Mouse (Mus musculus) CH12.LX (cell line): Measurements from ENCODE around the gene Xrra1. TPM values are rescaled to one million over a fixed set of nuclear protein-coding genes. Genes with fewer than 3 reads are reported as not detected.

Source experiments
- DNase-seq: peaks from one replicate; pipeline ENCODE4 v3.0.0-alpha.2; 2013; ENCODE audit errors: extremely low read depth
- H3K27ac ChIP-seq: 2 replicates; pipeline ENCODE4 v1.5.1; 2012; ENCODE audit warnings: low read depth, mild to moderate bottlenecking, control low read depth, moderate library complexity; ENCODE audit not compliant: insufficient read depth
- H3K27me3 ChIP-seq: replicated peaks from 2 replicates; pipeline ENCODE3; 2012; ENCODE audit warnings: inconsistent platforms
- H3K36me3 ChIP-seq, 2 experiments: replicated peaks in 1 of 2; 2 replicates each; pipeline versions ENCODE3 to v1.6.1; 2012; ENCODE audit warnings: inconsistent platforms in 1 of 2, low read length in 1 of 2, mild to moderate bottlenecking in 1 of 2, mixed read lengths in 1 of 2, moderate library complexity in 1 of 2; ENCODE audit not compliant: control insufficient read depth in 1 of 2, insufficient read depth in 1 of 2
- H3K4me1 ChIP-seq, 2 experiments: 2 replicates each; pipeline ENCODE4 v1.6.1; 2012; ENCODE audit warnings: inconsistent platforms in 1 of 2, moderate library complexity in 1 of 2; ENCODE audit not compliant: insufficient read depth in 2 of 2, control insufficient read depth in 1 of 2
- H3K4me2 ChIP-seq: 2 replicates; pipeline ENCODE4 v1.6.1; 2012; ENCODE audit warnings: low read depth, mild to moderate bottlenecking, control low read depth; ENCODE audit not compliant: poor library complexity, insufficient read depth, severe bottlenecking
- H3K4me3 ChIP-seq, 3 experiments: fragments of 150-350 bp in 1 of 3; sonication (generic) in 1 of 3; replicated peaks in 1 of 3; 2 replicates each; pipeline versions ENCODE3 to v1.5.1; 2011 to 2012; ENCODE audit warnings: low read depth in 2 of 3, low read length in 2 of 3, mild to moderate bottlenecking in 2 of 3, moderate library complexity in 2 of 3, control low read depth in 1 of 3, improper control_type of control experiment in 1 of 3, inconsistent platforms in 1 of 3, mixed read lengths in 1 of 3; ENCODE audit not compliant: poor library complexity in 1 of 3
- H3K79me2 ChIP-seq: replicated peaks from 2 replicates; pipeline ENCODE4 v1.6.1; 2012; ENCODE audit warnings: mild to moderate bottlenecking, moderate library complexity; ENCODE audit not compliant: control insufficient read depth, poor library complexity, insufficient read depth, severe bottlenecking; ENCODE audit errors: extremely low read depth
- H3K9ac ChIP-seq: 2 replicates; pipeline ENCODE4 v1.6.1; 2012; ENCODE audit warnings: low read depth, mild to moderate bottlenecking, control low read depth, moderate library complexity; ENCODE audit not compliant: insufficient read depth
- H3K9me3 ChIP-seq: replicated peaks from 2 replicates; pipeline ENCODE3; 2012; ENCODE audit warnings: low read length, inconsistent platforms, mixed read lengths
- BHLHE40 ChIP-seq: IDR thresholded peaks from 2 replicates; pipeline ENCODE4 v1.6.1; 2011; ENCODE audit warnings: mild to moderate bottlenecking, low read depth, low read length, improper control_type of control experiment
- CHD2 ChIP-seq: IDR thresholded peaks from 2 replicates; pipeline ENCODE4 v1.6.1; 2011; ENCODE audit warnings: low read length, improper control_type of control experiment
- CTCF ChIP-seq, 2 experiments: IDR thresholded peaks in 1 of 2; conservative IDR thresholded peaks in 1 of 2; 2 replicates each; pipeline ENCODE4 v1.5.1; 2011 to 2012; ENCODE audit warnings: low read depth in 2 of 2, low read length in 2 of 2, improper control_type of control experiment in 1 of 2, inconsistent platforms in 1 of 2, mild to moderate bottlenecking in 1 of 2, moderate library complexity in 1 of 2
- E2F4 ChIP-seq: IDR thresholded peaks from 2 replicates; pipeline ENCODE4 v1.6.1; 2011; ENCODE audit warnings: low read depth, low read length, improper control_type of control experiment; ENCODE audit not compliant: insufficient replicate concordance
- EP300 ChIP-seq: IDR thresholded peaks from 2 replicates; pipeline ENCODE4 v1.6.1; 2011; ENCODE audit warnings: low read length, improper control_type of control experiment
- ETS1 ChIP-seq: conservative IDR thresholded peaks from 2 replicates; pipeline ENCODE4 v1.6.1; 2012; ENCODE audit warnings: low read depth, mild to moderate bottlenecking, inconsistent platforms, low read length, improper control_type of control experiment, moderate library complexity
- IRF4 ChIP-seq: IDR thresholded peaks from 2 replicates; pipeline ENCODE4 v1.6.1; 2014; ENCODE audit warnings: low read depth, mild to moderate bottlenecking, inconsistent platforms, low read length, improper control_type of control experiment
- JUN ChIP-seq: IDR thresholded peaks from 2 replicates; pipeline ENCODE4 v1.6.1; 2011; ENCODE audit warnings: low read depth, mild to moderate bottlenecking, low read length, improper control_type of control experiment, moderate library complexity; ENCODE audit not compliant: insufficient read depth
- JUND ChIP-seq: conservative IDR thresholded peaks from 2 replicates; pipeline ENCODE4 v1.6.1; 2011; ENCODE audit warnings: low read depth, low read length, improper control_type of control experiment
- KAT2A ChIP-seq: IDR thresholded peaks from 2 replicates; pipeline ENCODE4 v1.6.1; 2012; ENCODE audit warnings: low read length, improper control_type of control experiment, inconsistent platforms; ENCODE audit not compliant: insufficient replicate concordance
- MAFK ChIP-seq: IDR thresholded peaks from 2 replicates; pipeline ENCODE4 v1.6.1; 2011; ENCODE audit warnings: low read length, improper control_type of control experiment; ENCODE audit not compliant: insufficient replicate concordance
- MAX ChIP-seq: IDR thresholded peaks from 2 replicates; pipeline ENCODE4 v1.6.1; 2011; ENCODE audit warnings: low read length, improper control_type of control experiment
- MAZ ChIP-seq: IDR thresholded peaks from 2 replicates; pipeline ENCODE4 v1.6.1; 2012; ENCODE audit warnings: low read depth, mild to moderate bottlenecking, inconsistent platforms, low read length, improper control_type of control experiment, moderate library complexity
- MYC ChIP-seq: IDR thresholded peaks from 2 replicates; pipeline ENCODE4 v1.6.1; 2011; ENCODE audit warnings: low read depth, mild to moderate bottlenecking, improper control_type of control experiment, low read length
- NELFE ChIP-seq: IDR thresholded peaks from 2 replicates; pipeline ENCODE4 v1.6.1; 2011; ENCODE audit warnings: low read depth, low read length, improper control_type of control experiment
- POLR2A ChIP-seq: IDR thresholded peaks from 2 replicates; pipeline ENCODE4 v1.6.1; 2011; ENCODE audit warnings: low read depth, mild to moderate bottlenecking, improper control_type of control experiment, low read length
- POLR2AphosphoS2 ChIP-seq: IDR thresholded peaks from 2 replicates; pipeline ENCODE4 v1.6.1; 2011; ENCODE audit warnings: low read depth, low read length, improper control_type of control experiment
- RAD21 ChIP-seq: IDR thresholded peaks from 2 replicates; pipeline ENCODE4 v1.6.1; 2011; ENCODE audit warnings: low read depth, mild to moderate bottlenecking, low read length, improper control_type of control experiment, moderate library complexity
- RCOR1 ChIP-seq: conservative IDR thresholded peaks from 2 replicates; pipeline ENCODE4 v1.6.1; 2012; ENCODE audit warnings: low read depth, mild to moderate bottlenecking, inconsistent platforms, low read length, improper control_type of control experiment
- SIN3A ChIP-seq: IDR thresholded peaks from 2 replicates; pipeline ENCODE4 v1.6.1; 2012; ENCODE audit warnings: low read length, improper control_type of control experiment, inconsistent platforms
- TCF12 ChIP-seq: IDR thresholded peaks from 2 replicates; pipeline ENCODE4 v1.6.1; 2014; ENCODE audit warnings: low read depth, mild to moderate bottlenecking, inconsistent platforms, low read length, improper control_type of control experiment
- USF1 ChIP-seq: IDR thresholded peaks from 2 replicates; pipeline ENCODE4 v1.6.1; 2014; ENCODE audit warnings: low read depth, mild to moderate bottlenecking, inconsistent platforms, low read length, improper control_type of control experiment
- USF2 ChIP-seq: conservative IDR thresholded peaks from 2 replicates; pipeline ENCODE4 v1.6.1; 2011; ENCODE audit warnings: low read depth, low read length, improper control_type of control experiment
- ZC3H11A ChIP-seq: IDR thresholded peaks from 2 replicates; pipeline ENCODE4 v1.6.1; 2012; ENCODE audit warnings: low read depth, mild to moderate bottlenecking, inconsistent platforms, low read length, improper control_type of control experiment
- ZMIZ1 ChIP-seq: IDR thresholded peaks from 2 replicates; pipeline ENCODE4 v1.6.1; 2012; ENCODE audit warnings: low read depth, mild to moderate bottlenecking, inconsistent platforms, low read length, improper control_type of control experiment
- ZNF384 ChIP-seq: IDR thresholded peaks from 2 replicates; pipeline ENCODE4 v1.6.1; 2012; ENCODE audit warnings: low read depth, low read length, improper control_type of control experiment, inconsistent platforms
- dilution Hi-C: fragments of 300-500 bp; cut with MboI; formaldehyde crosslinking; loops from 2 replicates; pipeline ENCODE4 v1.14.3; 2020; ENCODE audit warnings: low sequenced_read_pairs; ENCODE audit not compliant: extremely low pct_unique_long_range_greater_than_20kb, extremely low pct_ligation_motif_present
- in situ Hi-C: fragments of 300-500 bp; cut with MboI; formaldehyde crosslinking; loops from 3 replicates; pipeline ENCODE4 v1.14.3; 2019; ENCODE audit warnings: low sequenced_read_pairs, low pct_ligation_motif_present, low pct_unique_long_range_greater_than_20kb, mixed read lengths
- polyA plus RNA-seq: library from polyadenylated mRNA; unstranded; fragments of >175 nt; gene quantifications from 2 replicates; pipeline ENCODE4 v1.2.1, GENCODE M21; 2012; ENCODE audit warnings: low read depth; ENCODE audit not compliant: insufficient read length
- total RNA-seq, 2 experiments: library from RNA; depleted of rRNA; stranded (reverse); fragments of 300-350 nt in 1 of 2; fragments of >200 nt in 1 of 2; gene quantifications; 2 replicates each; pipeline ENCODE4 v1.2.3; 2012 to 2014

Xrra1 gene
- total and polyA plus RNA-seq, 3 experiments = 0.17 to 0.59 (median 0.49) TPM

GRCm38 (mm10) chr7:99954212-99954611 is 95.3 kb downstream of the Xrra1 start:
- H3K4me3 ChIP-seq = no peak overlapping the region
- H3K27me3 ChIP-seq = no peaks in the 10 kb centered on the region
- no peak for DNase-seq
- peaks cover 6 to 22% of the 10 kb centered on the region in 2 experiments for H3K36me3 ChIP-seq
- no peak overlapping the region for H3K4me2 ChIP-seq
- in situ Hi-C loops = no loop called here
- peaks cover 0 to 8% of the 10 kb centered on the region in 2 experiments; a peak in 1 of 4 replicates for H3K4me1 ChIP-seq
- no peaks in the 10 kb centered on the region for H3K9me3 ChIP-seq
- H3K79me2 ChIP-seq = no peaks in the 10 kb centered on the region
- H3K9ac ChIP-seq = no peak overlapping the region
- dilution Hi-C loops = no loop called here
- TF ChIP-seq ZMIZ1 = no peak
- TF ChIP-seq ETS1 = no peak
- no peak for TF ChIP-seq TCF12
- no peak for TF ChIP-seq MAFK
- TF ChIP-seq RCOR1 = no peak
- no peak for TF ChIP-seq KAT2A
- no peak for TF ChIP-seq POLR2A
- TF ChIP-seq USF1 = no peak
- no peak for TF ChIP-seq SIN3A
- no peak for TF ChIP-seq CHD2
- TF ChIP-seq MAZ = no peak
- TF ChIP-seq ZNF384 = no peak
- TF ChIP-seq IRF4 = no peak
- TF ChIP-seq USF2 = no peak
- no peak for TF ChIP-seq CTCF (conservative IDR thresholded peaks at IDR 0.05 in 1 of 2, IDR thresholded peaks at IDR 0.05 in 1 of 2; ENCODE audit: low read depth in 2 of 2, low read length in 2 of 2)
- TF ChIP-seq MYC = no peak
- no peak for TF ChIP-seq POLR2AphosphoS2
- no peak overlapping the region for H3K27ac ChIP-seq

DNA sequence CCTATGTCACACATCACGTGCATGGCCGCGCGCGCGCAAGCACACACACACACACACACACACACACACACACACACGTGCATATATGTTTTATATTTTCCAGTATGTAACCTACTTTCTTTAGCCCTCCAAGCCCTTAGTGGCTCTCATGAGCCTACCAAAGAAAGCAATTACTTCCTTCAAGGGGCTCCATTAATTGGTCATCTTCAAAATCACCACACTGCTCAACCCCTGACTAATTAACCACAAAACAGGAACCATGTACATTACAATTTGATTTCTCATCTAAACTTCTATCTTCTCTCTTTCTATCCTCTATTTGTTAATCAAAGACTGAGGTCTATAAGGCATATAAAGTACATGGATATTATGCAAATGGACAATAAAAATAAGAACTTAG is 97.2 kb downstream of the Xrra1 start:
- TF ChIP-seq RCOR1 (no peak), EP300 (no peak), RAD21 (no peak), BHLHE40 (no peak), NELFE (no peak), TCF12 (no peak), JUND (no peak), CTCF (conservative IDR thresholded peaks at IDR 0.05 in 1 of 2, IDR thresholded peaks at IDR 0.05 in 1 of 2; ENCODE audit: low read depth in 2 of 2, low read length in 2 of 2) (no peak), MAX (no peak), E2F4 (no peak), JUN (no peak), USF2 (no peak), MAFK (no peak), POLR2AphosphoS2 (no peak), IRF4 (no peak), ZC3H11A (no peak)
- TF ChIP-seq, all 38 proteins: peak for 0
- Histone ChIP-seq H3K27ac (no peak overlapping the region), H3K9me3 (no peaks in the 10 kb centered on the region), H3K4me2 (no peak overlapping the region), H3K4me1 (peaks cover 0 to 14% of the 10 kb centered on the region in 2 experiments; a peak in 2 of 4 replicates), H3K36me3 (peaks cover 6 to 20% of the 10 kb centered on the region in 2 experiments), H3K9ac (no peak overlapping the region), H3K79me2 (no peaks in the 10 kb centered on the region), H3K27me3 (no peaks in the 10 kb centered on the region), H3K4me3 (no peak overlapping the region)
- DNase-seq = no peak
- dilution Hi-C loops (no loop called here), in situ Hi-C loops (no loop called here)
